Mouse (Mus musculus): ENCODE results near the gene Polh.
A peak's percentile ranks its signal among the peaks of the same experiment; 100 is the strongest.

Polh gene

GRCm38 (mm10) chr17:46168318-46168717 is 34.1 kb downstream of the Polh start:
- no peak for DNase-seq (ENCODE audit: low spot score in 2 of 2)

- DNase-seq (ENCODE audit: low spot score in 2 of 2) = no peak
These were observed 35.4 kb downstream of the Polh start for GRCm38 (mm10) chr17:46167014-46167413.

GRCm38 (mm10) chr17:46166270-46166669 is 36.2 kb downstream of the Polh start:
- no peak for DNase-seq (ENCODE audit: low spot score in 2 of 2)

GRCm38 (mm10) chr17:46165460-46165859 is 37.0 kb downstream of the Polh start:
- no peak for DNase-seq (ENCODE audit: low spot score in 2 of 2)

GRCm38 (mm10) chr17:46164791-46165190 is 37.7 kb downstream of the Polh start:
- no peak for DNase-seq (ENCODE audit: low spot score in 2 of 2)

GRCm38 (mm10) chr17:46164301-46164700 is 38.1 kb downstream of the Polh start:
- DNase-seq (ENCODE audit: low spot score in 2 of 2) = no peak

GRCm38 (mm10) chr17:46162951-46163421 is 39.5 kb downstream of the Polh start:
- DNase-seq (ENCODE audit: low spot score in 2 of 2) = no peak

- no peak for DNase-seq (ENCODE audit: low spot score in 2 of 2)
These were observed 39.9 kb downstream of the Polh start for GRCm38 (mm10) chr17:46162551-46162950.

- DNase-seq (ENCODE audit: low spot score in 2 of 2) = no peak
These were observed 40.7 kb downstream of the Polh start for GRCm38 (mm10) chr17:46161710-46162109.

GRCm38 (mm10) chr17:46161179-46161578 is 41.3 kb downstream of the Polh start:
- no peak for DNase-seq (ENCODE audit: low spot score in 2 of 2)

- DNase-seq (ENCODE audit: low spot score in 2 of 2) = peak; percentile 85 to 94
These were observed 41.8 kb downstream of the Polh start, which contains the start of gene Gtpbp2 for GRCm38 (mm10) chr17:46160686-46161085. Gtpbp2 (plus strand) TSS chr17:46161032.

GRCm38 (mm10) chr17:46160090-46160662 is 42.3 kb downstream of the Polh start:
- peak; percentile 91 to 92 for DNase-seq (ENCODE audit: low spot score in 2 of 2)

GRCm38 (mm10) chr17:46159236-46159635 is 43.2 kb downstream of the Polh start:
- DNase-seq (ENCODE audit: low spot score in 2 of 2) = no peak

GRCm38 (mm10) chr17:46157131-46157530 is 45.3 kb downstream of the Polh start:
- DNase-seq (ENCODE audit: low spot score in 2 of 2) = no peak

GRCm38 (mm10) chr17:46156680-46157079 is 45.8 kb downstream of the Polh start:
- no peak for DNase-seq (ENCODE audit: low spot score in 2 of 2)

GRCm38 (mm10) chr17:46154336-46154735 is 48.1 kb downstream of the Polh start:
- DNase-seq (ENCODE audit: low spot score in 2 of 2) = no peak

- peak; percentile 75 to 87 for DNase-seq (ENCODE audit: low spot score in 2 of 2)
These were observed 49.3 kb downstream of the Polh start, which contains the start of gene Mad2l1bp for GRCm38 (mm10) chr17:46152847-46153782. Mad2l1bp (minus strand) TSS chr17:46153553.

- peak; percentile 87 to 89 for DNase-seq (ENCODE audit: low spot score in 2 of 2)
These were observed 58.6 kb downstream of the Polh start, which contains the start of gene Rsph9 for GRCm38 (mm10) chr17:46143578-46144423. Rsph9 (minus strand) TSS chr17:46144216.

GRCm38 (mm10) chr17:46139872-46140271 is 62.6 kb downstream of the Polh start:
- no peak for DNase-seq (ENCODE audit: low spot score in 2 of 2)

- no peak for DNase-seq (ENCODE audit: low spot score in 2 of 2)
These were observed 63.7 kb downstream of the Polh start for GRCm38 (mm10) chr17:46138563-46139236.

GRCm38 (mm10) chr17:46132862-46133261 is 69.6 kb downstream of the Polh start:
- no peak for DNase-seq (ENCODE audit: low spot score in 2 of 2)
